Mouse (Mus musculus) urinary bladder, adult 18-20 months (tissue): ENCODE results near the gene Fgd2.
"Not testable (repeated sequence)": the region's sequence is repeated elsewhere in the genome, so short reads cannot be mapped to it uniquely, and the experiment has no call there.

Experiments used
- DNase-seq, 2 experiments: peaks; one replicate each; pipeline ENCODE4 v3.0.0; 2022; ENCODE audit warnings: low spot score in 2 of 2, mixed read lengths in 2 of 2

Gene Fgd2

GRCm38 (mm10) chr17:29361982-29362691, 1.4 kb downstream of the Fgd2 start:
- DNase-seq, result no peak

DNA sequence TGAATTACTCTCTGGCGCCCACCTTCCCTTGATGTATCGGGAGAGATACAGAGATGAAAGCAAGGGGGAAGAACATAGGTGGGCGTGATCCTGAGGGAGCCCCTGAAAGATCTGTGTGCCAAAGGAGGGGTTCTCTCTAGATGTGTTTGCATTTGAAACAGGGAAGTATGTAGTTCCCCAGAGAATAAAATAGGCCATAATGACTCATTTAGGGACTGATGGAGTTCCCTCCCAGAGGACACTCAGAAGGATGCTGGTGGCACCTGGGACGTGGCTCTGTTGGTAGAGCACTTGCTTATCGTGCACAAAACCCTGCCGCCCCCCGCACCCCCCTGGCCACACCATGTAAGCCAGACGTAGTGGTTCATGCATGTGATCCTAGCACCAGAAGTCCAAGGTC, 2.4 kb downstream of the Fgd2 start:
- DNase-seq, result no peak

GRCm38 (mm10) chr17:29365105-29365621, 4.4 kb downstream of the Fgd2 start:
- no peak for DNase-seq

DNA sequence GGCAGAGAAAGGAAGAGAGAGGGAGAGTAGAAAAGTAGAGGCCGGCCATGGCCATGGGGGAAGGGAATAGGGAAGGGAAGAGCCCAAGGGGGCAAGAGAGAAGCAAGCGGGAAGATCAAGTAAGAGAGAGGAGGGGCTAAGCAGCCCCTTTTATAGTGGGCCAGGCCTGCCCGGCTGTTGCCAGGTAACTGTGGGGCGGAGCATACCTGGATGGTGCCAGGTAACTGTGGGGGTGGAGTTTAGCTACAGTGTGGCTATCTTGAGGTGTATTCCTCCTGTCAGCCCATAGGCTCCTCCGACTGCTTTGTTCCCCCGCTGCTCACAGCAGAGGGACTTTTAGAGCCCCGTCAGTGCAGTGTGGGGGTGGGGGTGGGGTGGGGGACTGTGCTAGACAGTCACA, 8.0 kb downstream of the Fgd2 start:
- DNase-seq, result no peak

GRCm38 (mm10) chr17:29370984-29371723, 10.4 kb downstream of the Fgd2 start:
- peak; percentile 78 to 84 for DNase-seq

DNA sequence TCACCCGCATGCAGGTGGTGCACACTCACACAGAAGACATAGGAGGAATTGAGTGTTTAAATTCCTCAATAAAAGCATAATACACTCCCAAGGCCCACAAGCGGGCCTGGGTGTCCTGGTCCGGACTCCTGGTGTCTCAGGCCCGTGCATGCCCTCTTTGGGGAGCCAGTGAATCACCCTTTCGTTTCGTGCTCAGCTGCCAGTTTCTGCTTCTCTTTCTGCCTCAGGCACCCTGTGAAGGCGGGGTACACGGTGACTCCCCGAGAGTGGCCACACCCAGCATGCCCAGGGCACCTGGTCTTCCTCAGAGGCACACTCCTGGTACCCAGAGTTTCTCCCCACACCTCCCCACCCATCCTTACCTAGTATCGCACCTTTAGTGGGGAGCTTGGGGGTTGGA, 15.2 kb downstream of the Fgd2 start:
- DNase-seq, result peak; percentile 45 to 62

DNA sequence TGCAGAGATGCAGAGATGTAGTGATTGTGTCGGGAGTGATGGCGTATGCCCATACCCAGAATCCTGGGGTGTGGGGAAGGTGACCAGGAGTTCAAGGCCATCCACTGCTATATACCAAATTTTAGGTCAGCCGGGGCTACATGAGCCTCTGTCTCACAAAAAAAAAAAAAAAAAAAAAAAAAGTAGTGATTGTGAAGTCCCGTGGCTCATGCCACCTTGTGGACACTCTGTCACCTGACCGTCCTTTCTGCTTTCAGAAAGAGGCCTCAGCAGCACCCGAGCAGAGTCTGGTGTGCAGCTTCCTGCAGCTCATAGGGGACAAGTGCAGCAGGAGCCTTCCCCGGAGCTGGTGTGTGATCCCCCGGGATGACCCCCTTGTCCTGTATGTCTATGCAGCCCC, 17.3 kb downstream of the Fgd2 start:
- DNase-seq, result no peak

DNA sequence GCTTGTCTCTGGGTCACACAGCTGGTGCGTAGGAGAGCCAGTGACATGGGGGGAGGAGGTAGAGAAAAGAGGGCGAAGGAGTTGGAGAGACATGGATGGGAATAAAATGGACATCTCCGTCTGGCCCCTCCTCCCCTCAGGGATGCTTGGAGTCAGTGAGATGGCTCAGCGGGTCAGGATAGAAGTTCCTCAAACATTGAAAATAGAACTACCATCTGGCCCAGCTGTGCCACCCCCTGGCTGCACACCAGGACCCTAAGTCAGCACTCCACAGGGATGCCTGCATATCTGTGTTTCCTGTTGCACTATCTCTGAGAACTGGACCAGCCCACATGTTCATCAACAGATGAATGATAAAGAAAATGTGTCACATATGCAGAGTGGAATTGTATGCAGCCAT, 19.5 kb downstream of the Fgd2 start:
- no peak for DNase-seq

- DNase-seq, result peak; percentile 33 to 34
These were observed 20.8 kb downstream of the Fgd2 start for GRCm38 (mm10) chr17:29381472-29381871.

GRCm38 (mm10) chr17:29382417-29382816, 21.7 kb downstream of the Fgd2 start:
- no peak for DNase-seq

DNA sequence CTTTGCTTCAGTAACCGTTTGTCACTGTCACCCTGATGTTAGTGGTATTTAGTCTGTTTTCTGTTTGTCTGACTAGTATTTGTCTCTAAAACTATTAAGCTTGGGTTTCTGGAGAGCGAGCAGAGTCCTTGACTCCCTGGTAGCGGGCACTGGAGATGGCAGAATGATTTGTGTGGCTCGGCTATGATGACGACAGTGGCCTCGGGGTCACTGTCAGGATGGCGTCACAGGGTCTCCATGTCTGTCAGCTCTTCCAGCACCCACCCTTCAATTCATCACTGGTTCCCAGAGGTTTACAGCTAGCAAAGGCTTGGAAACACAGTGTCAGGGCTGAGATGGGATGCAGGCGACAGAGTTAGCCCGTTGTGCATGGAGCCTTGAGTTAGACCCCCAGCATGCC, 23.2 kb downstream of the Fgd2 start:
- DNase-seq, result no peak

GRCm38 (mm10) chr17:29384850-29385438, 24.2 kb downstream of the Fgd2 start:
- no peak for DNase-seq

GRCm38 (mm10) chr17:29385746-29386145, 25.0 kb downstream of the Fgd2 start:
- no peak for DNase-seq

- DNase-seq, result no peak
These were observed 28.3 kb downstream of the Fgd2 start for GRCm38 (mm10) chr17:29388978-29389377.

DNA sequence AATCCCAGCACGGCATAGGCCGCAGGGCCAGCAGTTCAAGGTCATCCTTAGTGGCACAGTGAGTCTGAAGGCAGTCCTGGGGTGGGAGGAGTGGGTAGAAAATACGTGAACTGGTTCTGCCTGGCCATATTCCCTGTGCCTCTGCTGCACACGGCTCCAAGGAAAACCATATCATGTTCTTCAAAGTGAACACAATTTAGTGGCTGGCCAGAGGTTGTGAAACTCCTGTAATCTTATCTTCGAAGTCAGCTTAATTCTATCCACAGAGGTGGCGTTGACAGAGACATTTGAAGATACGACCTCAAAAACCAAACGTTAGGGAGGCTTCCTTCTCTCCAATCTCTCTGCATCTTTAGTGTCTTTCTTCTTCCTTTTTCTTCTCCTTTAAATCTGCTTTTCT, 30.6 kb downstream of the Fgd2 start:
- DNase-seq, result no peak

DNA sequence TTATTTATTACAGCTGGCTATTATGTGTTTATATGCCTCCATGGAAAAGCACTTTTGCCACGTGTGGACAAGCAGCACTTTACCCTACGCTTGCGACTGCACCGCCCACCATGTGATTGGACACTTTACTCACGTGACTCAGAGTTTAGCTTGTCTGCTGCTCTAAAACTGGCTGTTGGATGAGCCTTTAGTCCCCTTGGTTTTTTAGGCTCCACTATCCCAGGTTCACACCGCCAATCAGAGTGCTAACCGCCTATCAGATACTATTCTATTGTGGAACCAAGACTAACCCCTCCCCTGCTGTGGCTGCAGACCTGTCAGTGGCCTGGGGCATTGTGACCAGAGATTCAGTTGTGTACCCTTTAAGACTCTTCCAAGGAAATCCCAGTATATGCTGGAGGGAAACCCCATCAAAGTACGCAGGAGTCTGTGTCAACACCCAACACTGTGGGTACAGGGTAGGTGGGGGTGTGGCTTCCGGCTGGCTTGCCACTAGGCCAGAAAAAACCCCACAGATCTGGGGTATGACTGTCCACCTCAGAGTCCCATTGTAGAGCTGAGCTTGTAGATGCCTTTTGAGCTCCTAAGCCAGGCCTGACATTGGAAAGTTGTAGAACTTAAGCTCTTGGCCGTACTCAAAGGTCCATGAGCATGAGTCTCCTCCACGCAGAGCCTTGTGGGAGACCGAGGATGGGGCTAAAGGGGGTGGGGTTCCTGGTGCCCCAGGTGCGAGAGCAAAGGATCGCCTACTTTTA, 32.8 kb downstream of the Fgd2 start:
- DNase-seq, result no peak

- no peak for DNase-seq
These were observed 33.5 kb downstream of the Fgd2 start for GRCm38 (mm10) chr17:29394106-29394760.

- DNase-seq, result not testable (repeated sequence)
These were observed 34.0 kb downstream of the Fgd2 start for GRCm38 (mm10) chr17:29394761-29395160.

DNA sequence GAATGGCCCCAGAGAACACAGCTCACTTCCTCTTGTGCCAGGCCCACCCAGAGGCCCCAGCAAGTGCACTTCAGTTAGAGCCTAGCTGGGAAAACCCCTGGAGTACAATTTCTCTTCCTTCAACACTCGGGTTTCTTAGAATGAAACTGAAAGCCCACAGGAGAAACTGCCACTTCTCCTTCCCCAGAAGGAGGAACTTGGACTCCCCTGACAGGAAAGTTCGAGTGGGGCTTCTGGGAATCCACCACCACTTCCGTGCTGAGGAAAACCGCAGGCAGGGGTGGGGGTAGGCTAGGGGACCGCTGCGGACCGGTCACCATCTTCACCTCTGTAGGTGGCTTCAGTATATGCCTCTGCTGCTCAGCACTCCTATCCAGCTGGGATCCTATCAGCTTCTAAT, 34.7 kb downstream of the Fgd2 start:
- no peak for DNase-seq

GRCm38 (mm10) chr17:29396056-29396799, 35.5 kb downstream of the Fgd2 start:
- no peak for DNase-seq

- DNase-seq, result peak; percentile 63 to 68
These were observed 36.1 kb downstream of the Fgd2 start for GRCm38 (mm10) chr17:29396821-29397242.
